Mouse (Mus musculus) cortical plate, adult 2 months (tissue): ENCODE measurements around the gene Gm21985. TPM values are rescaled to one million over a fixed set of nuclear protein-coding genes. Genes with fewer than 3 reads are reported as not detected.
A peak's percentile ranks its signal among the peaks of the same experiment; 100 is the strongest.

Experiments
- H3K27ac ChIP-seq: fragments of 200-500 bp; 2 replicates; pipeline ENCODE4 v1.5.1; 2012; ENCODE audit warnings: low read length, control low read depth, inconsistent platforms; ENCODE audit not compliant: insufficient read depth
- H3K4me1 ChIP-seq: fragments of 200-500 bp; 2 replicates; pipeline ENCODE4 v1.6.1; 2011; ENCODE audit warnings: low read length; ENCODE audit not compliant: control insufficient read depth, insufficient read depth
- H3K4me3 ChIP-seq: fragments of 200-500 bp; 2 replicates; pipeline ENCODE4 v1.5.1; 2011; ENCODE audit warnings: mild to moderate bottlenecking, low read length, control low read depth; ENCODE audit not compliant: insufficient read depth
- CTCF ChIP-seq: fragments of 200-500 bp; IDR thresholded peaks from 2 replicates; pipeline ENCODE4 v1.5.1; 2011; ENCODE audit warnings: mild to moderate bottlenecking, control low read depth, low read length; ENCODE audit not compliant: insufficient read depth; ENCODE audit errors: extremely low read depth
- POLR2A ChIP-seq: fragments of 200-500 bp; IDR thresholded peaks from 2 replicates; pipeline ENCODE4 v1.6.1; 2011; ENCODE audit warnings: mild to moderate bottlenecking, low read length, control low read depth; ENCODE audit not compliant: insufficient read depth; ENCODE audit errors: extremely low read depth
- polyA plus RNA-seq: library from polyadenylated mRNA; depleted of rRNA; stranded (reverse); fragments of >200 nt; gene quantifications from 2 replicates; pipeline ENCODE4 v1.2.3, GENCODE M21; 2012

The Gm21985 gene
- polyA plus RNA-seq, 1 experiment = 0.13 TPM

- Histone ChIP-seq H3K27ac (no peak overlapping the region), H3K4me3 (no peak overlapping the region), H3K4me1 (peaks cover 6% of the 10 kb centered on the region)
- TF ChIP-seq CTCF (no peak), POLR2A (no peak)
Measured at GRCm38 (mm10) chr2:112309161-112309600, 43.1 kb downstream of the Gm21985 start.

DNA sequence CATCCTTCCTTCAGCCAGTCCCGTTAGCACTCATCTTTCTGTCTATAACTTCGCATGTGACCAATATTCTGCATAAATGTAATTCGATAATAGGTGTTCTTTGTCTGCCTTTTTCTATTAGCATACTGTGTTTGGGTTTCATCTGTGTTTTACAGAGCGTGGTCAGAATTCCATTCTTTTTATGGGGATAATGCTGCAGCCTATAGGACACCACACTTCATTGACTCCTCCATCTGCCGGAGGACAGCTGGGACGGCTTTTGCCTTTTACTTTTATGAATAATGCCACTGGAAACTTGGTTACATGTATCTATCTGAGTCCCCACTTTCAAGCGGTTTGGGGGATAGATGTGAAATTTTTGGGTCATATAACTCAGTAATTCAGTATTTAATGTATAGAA, 49.5 kb downstream of the Gm21985 start:
- Histone ChIP-seq H3K4me3 (no peak overlapping the region), H3K27ac (no peak overlapping the region), H3K4me1 (peaks cover 1% of the 10 kb centered on the region; the same call in 1 of the 2 replicates)
- TF ChIP-seq POLR2A (no peak), CTCF (no peak)

DNA sequence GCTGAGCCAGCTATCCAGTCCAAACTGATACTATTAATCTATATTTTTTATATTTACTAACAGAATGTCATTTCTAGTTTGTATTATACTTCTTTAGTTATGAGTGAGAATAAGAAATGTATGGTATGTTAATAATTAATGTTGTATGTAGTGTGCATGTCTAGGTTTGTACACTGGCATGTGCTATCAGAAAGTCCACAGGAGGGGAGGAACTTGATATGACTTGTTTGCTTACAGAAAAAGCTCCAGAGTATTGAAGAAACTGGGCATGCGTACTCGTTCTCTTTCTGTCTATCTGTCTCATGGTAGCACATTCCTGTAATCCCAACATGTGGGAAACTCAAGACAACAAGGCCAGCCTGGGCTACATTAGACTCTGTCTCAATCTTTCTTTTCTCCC, 52.1 kb downstream of the Gm21985 start:
- H3K27ac ChIP-seq = no peak overlapping the region
- H3K4me1 ChIP-seq = peaks cover 1% of the 10 kb centered on the region; the same call in 1 of the 2 replicates
- H3K4me3 ChIP-seq = no peak overlapping the region
- TF ChIP-seq POLR2A (no peak), CTCF (no peak)

DNA sequence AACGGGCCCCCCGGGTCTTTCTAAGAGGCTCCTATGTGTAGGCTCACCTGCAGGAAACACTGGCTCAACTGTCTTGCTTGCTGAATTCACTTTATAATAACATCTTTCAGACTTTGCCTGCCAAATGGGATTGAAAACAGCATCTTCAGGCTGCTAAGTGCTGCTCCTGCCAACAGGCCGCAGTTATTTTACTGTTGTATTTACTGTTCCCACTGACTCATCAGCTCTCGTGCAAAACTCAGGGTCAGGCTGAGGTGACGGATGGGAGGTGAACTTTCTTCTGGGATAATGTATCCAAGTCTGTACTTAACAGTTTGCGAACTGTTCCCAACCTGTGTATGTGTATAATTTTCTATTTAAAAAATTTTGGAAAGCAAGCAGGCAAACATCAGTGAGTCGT, 52.8 kb downstream of the Gm21985 start:
- H3K4me1 ChIP-seq = peaks cover 1% of the 10 kb centered on the region; the same call in 1 of the 2 replicates
- H3K4me3 ChIP-seq = no peak overlapping the region
- TF ChIP-seq CTCF (no peak), POLR2A (no peak)
- H3K27ac ChIP-seq = no peak overlapping the region

GRCm38 (mm10) chr2:112328069-112328777, 62.1 kb downstream of the Gm21985 start:
- TF ChIP-seq CTCF (no peak), POLR2A (no peak)
- Histone ChIP-seq H3K4me3 (no peak overlapping the region), H3K27ac (no peak overlapping the region), H3K4me1 (no peaks in the 10 kb centered on the region)

DNA sequence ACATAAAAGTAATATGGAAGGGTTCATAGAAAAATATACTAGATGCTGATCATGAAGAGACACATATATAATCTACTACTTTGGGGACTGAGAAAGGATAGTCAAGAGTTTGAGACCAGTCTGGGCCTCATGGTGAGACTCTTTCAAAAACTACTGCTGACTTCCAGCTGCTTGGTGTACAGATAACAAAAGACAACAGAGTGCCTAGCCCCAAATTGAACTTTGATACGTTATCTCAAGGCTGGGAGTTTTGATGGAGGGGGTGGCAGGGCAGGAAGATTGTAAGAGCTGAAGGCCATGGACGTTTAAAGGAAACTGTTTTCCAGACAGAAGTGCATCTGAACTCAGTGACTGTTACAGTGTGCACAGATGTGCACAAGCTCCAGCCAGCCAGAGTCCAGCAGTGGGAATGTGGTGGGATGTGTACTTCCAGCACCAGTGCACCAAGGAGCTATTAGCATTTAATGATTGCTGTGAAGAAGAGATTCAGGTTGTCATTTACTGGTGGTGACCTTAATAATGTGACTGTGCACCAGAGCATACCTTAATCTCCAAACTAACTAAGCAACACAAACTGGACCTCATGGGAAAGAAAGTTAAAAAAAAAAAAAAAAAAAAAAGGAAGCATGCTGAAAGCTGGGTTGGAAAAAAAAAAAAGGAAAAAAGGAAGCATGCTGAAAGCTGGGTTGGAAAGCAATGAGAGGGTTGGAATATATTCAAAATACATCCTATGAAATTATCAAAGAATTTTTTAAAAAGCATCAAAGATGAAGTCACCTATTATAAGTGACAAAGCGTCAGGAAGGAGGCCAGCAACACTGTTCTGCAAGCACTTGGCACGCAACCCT, 66.2 kb downstream of the Gm21985 start:
- Histone ChIP-seq H3K4me1 (no peaks in the 10 kb centered on the region), H3K27ac (no peak overlapping the region), H3K4me3 (no peak overlapping the region)
- TF ChIP-seq CTCF (no peak), POLR2A (no peak)

DNA sequence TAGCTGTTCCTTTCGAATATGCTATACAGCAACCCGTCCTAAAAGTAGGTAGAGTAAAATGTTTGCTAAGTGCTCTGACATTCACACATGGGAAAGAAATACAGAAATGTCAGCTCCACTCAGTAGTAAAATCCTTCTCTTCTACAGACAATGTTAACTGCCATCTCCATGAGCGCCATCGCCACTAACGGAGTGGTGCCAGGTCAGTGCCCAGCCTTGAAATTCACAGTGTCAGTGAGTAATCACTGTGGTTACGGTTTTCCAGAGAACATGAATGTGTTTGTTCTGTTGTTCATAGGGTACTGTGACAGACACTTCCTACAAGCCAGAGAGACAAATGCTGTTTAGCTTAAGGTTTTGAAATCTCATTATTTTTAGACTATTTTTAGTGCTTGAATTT, 71.1 kb downstream of the Gm21985 start:
- no peak overlapping the region for H3K27ac ChIP-seq
- no peaks in the 10 kb centered on the region for H3K4me1 ChIP-seq
- H3K4me3 ChIP-seq = no peak overlapping the region
- TF ChIP-seq POLR2A (no peak), CTCF (no peak)

GRCm38 (mm10) chr2:112339736-112340135, 73.6 kb downstream of the Gm21985 start:
- TF ChIP-seq CTCF = peak; percentile 34
- TF ChIP-seq POLR2A = no peak
- H3K27ac ChIP-seq = no peak overlapping the region
- H3K4me1 ChIP-seq = no peaks in the 10 kb centered on the region
- no peak overlapping the region for H3K4me3 ChIP-seq

- Histone ChIP-seq H3K4me3 (no peak overlapping the region), H3K4me1 (no peaks in the 10 kb centered on the region), H3K27ac (no peak overlapping the region)
- TF ChIP-seq POLR2A = no peak
- no peak for TF ChIP-seq CTCF
Measured at GRCm38 (mm10) chr2:112341117-112341516, 75.0 kb downstream of the Gm21985 start.

DNA sequence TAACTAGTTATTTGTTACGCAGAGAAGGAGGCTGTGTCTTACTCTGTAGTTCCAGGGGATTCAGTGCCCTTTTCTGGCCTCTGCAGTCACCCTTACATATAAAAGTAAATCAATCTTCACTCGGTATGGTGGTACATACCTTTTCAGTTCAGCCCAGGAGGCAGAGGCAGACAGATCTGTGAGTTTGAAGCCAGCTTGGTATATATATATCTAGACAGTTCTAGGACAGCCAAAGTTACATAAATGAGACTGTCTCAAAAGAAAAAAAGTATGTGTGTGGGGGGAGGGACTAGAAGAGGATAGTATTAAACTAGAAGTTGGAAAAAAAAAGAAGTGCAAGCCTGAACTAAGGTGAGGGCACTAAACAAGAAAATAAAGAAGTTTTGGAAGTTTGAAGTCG, 82.1 kb downstream of the Gm21985 start:
- Histone ChIP-seq H3K27ac (no peak overlapping the region), H3K4me1 (no peaks in the 10 kb centered on the region), H3K4me3 (no peak overlapping the region)
- TF ChIP-seq CTCF = no peak
- no peak for TF ChIP-seq POLR2A
